Mouse (Mus musculus): Measurements from ENCODE around the gene Amz2.

DNA sequence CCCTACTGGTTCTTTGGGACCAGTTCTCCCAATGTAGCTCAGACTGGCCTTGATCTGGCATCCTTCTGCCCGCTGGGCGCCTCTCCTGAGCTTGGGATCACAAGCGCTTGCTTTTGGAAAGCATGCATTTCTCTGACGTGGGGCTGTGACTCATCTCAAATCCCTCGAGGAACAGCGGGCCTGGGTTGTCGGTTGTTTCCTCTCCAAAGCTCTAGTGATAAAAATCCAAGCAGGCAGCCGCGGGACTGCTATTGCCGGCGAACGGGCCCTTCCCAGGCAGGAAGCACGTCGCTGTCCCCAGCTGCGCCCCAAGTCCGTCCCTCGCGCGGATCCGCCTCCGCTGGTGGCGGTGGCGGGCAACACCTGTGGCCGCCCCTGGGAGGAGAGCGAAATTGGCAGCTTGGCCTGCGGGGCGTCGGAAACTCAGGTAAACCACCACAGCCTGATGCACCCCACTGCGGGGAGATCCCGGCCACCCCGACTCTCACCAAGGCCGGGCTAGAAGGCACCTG lies 14.1 kb downstream of the Amz2 start:
- no peak for TF ChIP-seq CTCF (conservative IDR thresholded peaks at IDR 0.05; ENCODE audit: low read length)
- no peak for TF ChIP-seq NANOG (IDR thresholded peaks at IDR 0.05; ENCODE audit: borderline replicate concordance, low read length)

All from E14TG2a.4 (cell line).